Mouse (Mus musculus) brown adipose tissue, adult 24 weeks (tissue): ENCODE results near the gene Hectd4. TPM values are rescaled to one million over a fixed set of nuclear protein-coding genes. Genes with fewer than 3 reads are reported as not detected.

Source experiments
- H3K27ac ChIP-seq: fragments of 200-500 bp; replicated peaks from 2 replicates; pipeline ENCODE4 v1.5.1; 2012; ENCODE audit warnings: low read depth, mild to moderate bottlenecking, low read length
- H3K4me1 ChIP-seq: fragments of 200-500 bp; 2 replicates; pipeline ENCODE4 v1.6.1; 2012; ENCODE audit warnings: low read length, mixed read lengths; ENCODE audit not compliant: control insufficient read depth, insufficient read depth, insufficient read length
- H3K4me3 ChIP-seq: fragments of 200-500 bp; 2 replicates; pipeline ENCODE4 v1.5.1; 2012; ENCODE audit warnings: low read depth, mild to moderate bottlenecking, low read length, moderate library complexity; ENCODE audit not compliant: insufficient read depth
- polyA plus RNA-seq: library from polyadenylated mRNA; stranded (reverse); fragments of >200 nt; gene quantifications from 2 replicates; pipeline ENCODE4 v1.2.4, GENCODE M21; 2012; ENCODE audit not compliant: missing spikeins, insufficient read depth, insufficient read length

Hectd4 gene
- 6.0 and 9.2 TPM in 2 replicates for polyA plus RNA-seq

GRCm38 (mm10) chr5:121219980-121220731, at the start of gene Hectd4:
Gene Hectd4 (plus strand): TSS chr5:121220219.
- Histone ChIP-seq H3K4me1 (peaks cover 2% of the 10 kb centered on the region; the same call in 1 of the 2 replicates), H3K4me3 (peak within 1 kb of the TSS; percentile 100), H3K27ac (0 out of 2 replicates have a peak within 1 kb of the TSS, but pooled peaks have one; percentile 10)

- no peak overlapping the region for H3K4me3 ChIP-seq
- H3K27ac ChIP-seq: no peak overlapping the region
- H3K4me1 ChIP-seq: 0 out of 2 replicates have a peak, but pooled peaks cover 6% of the 10 kb centered on the region
Observed at GRCm38 (mm10) chr5:121172835-121173234, 47.2 kb upstream of the Hectd4 start.

GRCm38 (mm10) chr5:121179077-121179857, 40.8 kb upstream of the Hectd4 start:
- no peak overlapping the region for H3K4me3 ChIP-seq
- H3K4me1 ChIP-seq: peaks cover 18% of the 10 kb centered on the region
- H3K27ac ChIP-seq: no peak overlapping the region

- Histone ChIP-seq H3K4me1 (peaks cover 44% of the 10 kb centered on the region), H3K4me3 (no peak overlapping the region), H3K27ac (no peak overlapping the region)
Observed at GRCm38 (mm10) chr5:121183269-121183668, 36.8 kb upstream of the Hectd4 start.

- Histone ChIP-seq H3K27ac (peak overlapping the region; percentile 8; the same call in 1 of the 2 replicates), H3K4me1 (peaks cover 54% of the 10 kb centered on the region), H3K4me3 (no peak overlapping the region)
Observed at GRCm38 (mm10) chr5:121184375-121184774, 35.6 kb upstream of the Hectd4 start.

GRCm38 (mm10) chr5:121184945-121185551, 35.0 kb upstream of the Hectd4 start:
- Histone ChIP-seq H3K27ac (no peak overlapping the region), H3K4me3 (no peak overlapping the region), H3K4me1 (peaks cover 54% of the 10 kb centered on the region)

GRCm38 (mm10) chr5:121187580-121188001, 32.4 kb upstream of the Hectd4 start:
- H3K4me1 ChIP-seq: peaks cover 42% of the 10 kb centered on the region
- H3K27ac ChIP-seq: peak overlapping the region; percentile 7; the same call in 1 of the 2 replicates
- no peak overlapping the region for H3K4me3 ChIP-seq

GRCm38 (mm10) chr5:121188265-121188664, 31.8 kb upstream of the Hectd4 start:
- peaks cover 39% of the 10 kb centered on the region for H3K4me1 ChIP-seq
- H3K27ac ChIP-seq: 0 out of 2 replicates have a peak overlapping the region, but pooled peaks have one; percentile 7
- no peak overlapping the region for H3K4me3 ChIP-seq

- Histone ChIP-seq H3K4me3 (peak overlapping the region; percentile 3; the same call in 1 of the 2 replicates), H3K4me1 (peaks cover 39% of the 10 kb centered on the region), H3K27ac (no peak overlapping the region)
Observed at GRCm38 (mm10) chr5:121189182-121189581, 30.8 kb upstream of the Hectd4 start.

GRCm38 (mm10) chr5:121190210-121190835, 29.7 kb upstream of the Hectd4 start:
- peak overlapping the region; percentile 98 for H3K27ac ChIP-seq
- peaks cover 29% of the 10 kb centered on the region for H3K4me1 ChIP-seq
- H3K4me3 ChIP-seq: peak overlapping the region; percentile 82

GRCm38 (mm10) chr5:121190836-121191583, 29.0 kb upstream of the Hectd4 start, which contains the start of gene Ptpn11:
Gene Ptpn11 (minus strand): TSS chr5:121191397.
- peak within 1 kb of the TSS; percentile 82 for H3K4me3 ChIP-seq
- H3K4me1 ChIP-seq: peaks cover 24% of the 10 kb centered on the region
- peak within 1 kb of the TSS; percentile 98 for H3K27ac ChIP-seq

- Histone ChIP-seq H3K27ac (peak overlapping the region; percentile 87), H3K4me1 (peaks cover 22% of the 10 kb centered on the region), H3K4me3 (peak overlapping the region; percentile 82)
Observed at GRCm38 (mm10) chr5:121191584-121191906, 28.5 kb upstream of the Hectd4 start.

- Histone ChIP-seq H3K4me3 (no peak overlapping the region), H3K27ac (no peak overlapping the region), H3K4me1 (peaks cover 3% of the 10 kb centered on the region)
Observed at GRCm38 (mm10) chr5:121194173-121194572, 25.8 kb upstream of the Hectd4 start.

- Histone ChIP-seq H3K4me1 (no peaks in the 10 kb centered on the region), H3K27ac (no peak overlapping the region), H3K4me3 (no peak overlapping the region)
Observed at GRCm38 (mm10) chr5:121196764-121197163, 23.3 kb upstream of the Hectd4 start.
